17 mouse cellular contexts compared by ENCODE assay signal in genomic region chr16:11092061-11092460, GRCm38 (mm10). TPM values are rescaled to one million over a fixed set of nuclear protein-coding genes. Genes with fewer than 3 reads are reported as not detected.
A peak's percentile ranks its signal among the peaks of the same experiment; 100 is the strongest.
DNase-seq lines count a peak whose midpoint lies in the region; ATAC-seq and TF ChIP-seq lines count a peak whose summit lies in the region.
"Had no signal": no experiment of that assay in that cellular context is flagged by ENCODE, and none has a peak within 500 bp of the region (broad histone marks: within the 10 kb centered on the region; RNA-seq: fewer than 3 reads in every experiment).

No protein-coding gene starts in this region.

- H3K9ac ChIP-seq in kidney, embryonic 16.5 days (replicated peaks; ENCODE audit: low read length): no peak overlapping the region
- no peak overlapping the region for H3K9ac ChIP-seq in heart, embryonic 16.5 days (ENCODE audit: low read length)
- H3K9ac ChIP-seq: forebrain, postnatal 0 days; hindbrain, embryonic 15.5 days; limb, embryonic 15.5 days had no signal

- H3K4me1 ChIP-seq in kidney, embryonic 16.5 days (ENCODE audit: insufficient read depth, low read length): 0 out of 2 replicates have a peak, but pooled peaks cover 2% of the 10 kb centered on the region
- H3K4me1 ChIP-seq in spleen, adult 2 months (ENCODE audit: control insufficient read depth, insufficient read depth, insufficient read length): peaks cover 34% of the 10 kb centered on the region; the same call in 1 of the 2 replicates
- peaks cover 19% of the 10 kb centered on the region for H3K4me1 ChIP-seq in heart, embryonic 16.5 days (ENCODE audit: control insufficient read depth, insufficient read depth, low read length)
- H3K4me1 ChIP-seq in limb, embryonic 10.5 days: no peaks in the 10 kb centered on the region
- H3K4me1 ChIP-seq: limb, embryonic 15.5 days had no signal

- TF ChIP-seq POLR2A in spleen, adult 2 months (IDR thresholded peaks at IDR 0.05; ENCODE audit: low read depth, low read length): no peak

- H3K36me3 ChIP-seq in kidney, embryonic 16.5 days (ENCODE audit: insufficient read depth, low read length): peaks cover 38% of the 10 kb centered on the region
- peaks cover 20% of the 10 kb centered on the region for H3K36me3 ChIP-seq in spleen, adult 2 months (ENCODE audit: control insufficient read depth, insufficient read depth, low read length)
- H3K36me3 ChIP-seq in heart, embryonic 16.5 days (ENCODE audit: control insufficient read depth, insufficient read depth): peaks cover 37% of the 10 kb centered on the region
- peaks cover 71% of the 10 kb centered on the region for H3K36me3 ChIP-seq in limb, embryonic 10.5 days

- no peak overlapping the region for H3K4me2 ChIP-seq in kidney, embryonic 16.5 days (replicated peaks; ENCODE audit: low read depth, low read length)
- no peak overlapping the region for H3K4me2 ChIP-seq in heart, embryonic 16.5 days (ENCODE audit: low read depth, low read length)
- H3K4me2 ChIP-seq: hindbrain, embryonic 15.5 days; limb, embryonic 15.5 days; midbrain, embryonic 11.5 days had no signal

- no peaks in the 10 kb centered on the region for H3K9me3 ChIP-seq in kidney, embryonic 16.5 days (ENCODE audit: low read length)
- H3K9me3 ChIP-seq in heart, embryonic 16.5 days (replicated peaks; ENCODE audit: control insufficient read depth, low read length): no peaks in the 10 kb centered on the region
- no peaks in the 10 kb centered on the region for H3K9me3 ChIP-seq in limb, embryonic 10.5 days (replicated peaks)
- H3K9me3 ChIP-seq: hindbrain, embryonic 15.5 days; limb, embryonic 15.5 days had no signal

- peak; percentile 65 for DNase-seq in kidney, adult 11 months
- no peak for DNase-seq in spleen, adult 2 months (ENCODE audit: low read depth in 1 of 2, low spot score in 2 of 2)
- no peak for DNase-seq in spleen, postnatal 14 days (ENCODE audit: low spot score in 2 of 2)
- no peak for DNase-seq in limb, embryonic 10.5 days (ENCODE audit: low spot score)
- DNase-seq in frontal cortex, postnatal 36 days (ENCODE audit: low spot score in 2 of 2): no peak
- DNase-seq: cerebellum, adult 9-10 months; forebrain, postnatal 0 days; gastrocnemius, postnatal 36 days; lung, postnatal 14 days; right cerebral cortex, postnatal 25 days had no signal

- ATAC-seq in kidney, embryonic 16.5 days (ENCODE audit: low FRiP score, low TSS enrichment): no peak
- no peak for ATAC-seq in heart, embryonic 16.5 days (replicated peaks; ENCODE audit: extremely low read depth, insufficient read depth, low FRiP score)
- ATAC-seq: activated CD4-positive, CD25-positive, alpha-beta regulatory T cell, adult 4 months; forebrain, postnatal 0 days had no signal

- H3K27me3 ChIP-seq in kidney, embryonic 16.5 days (ENCODE audit: insufficient read depth, low read length): no peaks in the 10 kb centered on the region
- H3K27me3 ChIP-seq in spleen, adult 2 months (ENCODE audit: control insufficient read depth, insufficient read depth, low read length): no peaks in the 10 kb centered on the region
- no peaks in the 10 kb centered on the region for H3K27me3 ChIP-seq in heart, embryonic 16.5 days (ENCODE audit: control insufficient read depth, insufficient read depth, low read length)
- H3K27me3 ChIP-seq in limb, embryonic 10.5 days (ENCODE audit: low read depth, poor library complexity, severe bottlenecking): no peaks in the 10 kb centered on the region
- H3K27me3 ChIP-seq: hindbrain, embryonic 15.5 days; limb, embryonic 15.5 days had no signal

- TF ChIP-seq CTCF in spleen, adult 2 months (IDR thresholded peaks at IDR 0.05; ENCODE audit: extremely low read depth, insufficient read depth, insufficient read length, insufficient replicate concordance): no peak

- 53% methylated on average over 4 of the region's 4 CpGs for WGBS in kidney, embryonic 16.5 days
- WGBS in spleen, adult 2 months: 51% methylated on average over 4 of the region's 4 CpGs
- 30% methylated on average over 4 of the region's 4 CpGs for WGBS in heart, embryonic 16.5 days
- 89% methylated on average over 4 of the region's 4 CpGs for WGBS in limb, embryonic 10.5 days

- H3K27ac ChIP-seq in kidney, embryonic 16.5 days (ENCODE audit: low read length): no peak overlapping the region
- H3K27ac ChIP-seq in spleen, adult 2 months (ENCODE audit: insufficient read depth, low read length): peak overlapping the region; percentile 95
- H3K27ac ChIP-seq in heart, embryonic 16.5 days (ENCODE audit: low read length): peak overlapping the region; percentile 73
- no peak overlapping the region for H3K27ac ChIP-seq in limb, embryonic 10.5 days
- H3K27ac ChIP-seq: hindbrain, embryonic 15.5 days; limb, embryonic 15.5 days had no signal

- H3K4me3 ChIP-seq in kidney, embryonic 16.5 days (ENCODE audit: low read length): no peak overlapping the region
- H3K4me3 ChIP-seq in spleen, adult 2 months (ENCODE audit: extremely low read depth, insufficient read depth, insufficient read length): no peak overlapping the region
- H3K4me3 ChIP-seq in heart, embryonic 16.5 days (ENCODE audit: low read length): no peak overlapping the region
- H3K4me3 ChIP-seq in limb, embryonic 10.5 days: no peak overlapping the region
- H3K4me3 ChIP-seq: hindbrain, embryonic 15.5 days; limb, embryonic 15.5 days; myocyte had no signal

RNA-seq across cellular contexts. Expression of gene Litaf, which starts 26.1 kb away (rescaled TPM):
- polyA plus RNA-seq in kidney, embryonic 16.5 days (2015; fragmentation: Nextera tagmentation; extraction: Ambion mirVana): 134 and 138 TPM in 2 replicates
- 115 and 171 TPM in 2 replicates for polyA plus RNA-seq in spleen, adult 2 months (2012; rRNA removed)
- 76.6 and 78.7 TPM in 2 replicates for polyA plus RNA-seq in heart, embryonic 16.5 days (2015; fragmentation: Nextera tagmentation; extraction: Ambion mirVana)
- 87.5 and 91.1 TPM in 2 replicates for polyA plus RNA-seq in limb, embryonic 10.5 days (2016; fragmentation: Nextera tagmentation; extraction: Ambion mirVana)

RNA-seq across cellular contexts. Expression of gene Snn, which starts 31.3 kb away (rescaled TPM):
- polyA plus RNA-seq in kidney, embryonic 16.5 days (2015; fragmentation: Nextera tagmentation; extraction: Ambion mirVana): 40.6 and 42.1 TPM in 2 replicates
- polyA plus RNA-seq in spleen, adult 2 months (2012; rRNA removed): 129 and 155 TPM in 2 replicates
- polyA plus RNA-seq in heart, embryonic 16.5 days (2015; fragmentation: Nextera tagmentation; extraction: Ambion mirVana): 42.2 and 49.2 TPM in 2 replicates
- 47.6 and 55.1 TPM in 2 replicates for polyA plus RNA-seq in limb, embryonic 10.5 days (2016; fragmentation: Nextera tagmentation; extraction: Ambion mirVana)

RNA-seq across cellular contexts. Expression of gene Txndc11, which starts 42.4 kb away (rescaled TPM):
- polyA plus RNA-seq in kidney, embryonic 16.5 days (2015; fragmentation: Nextera tagmentation; extraction: Ambion mirVana): 33.4 and 34.8 TPM in 2 replicates
- 28.6 and 42.5 TPM in 2 replicates for polyA plus RNA-seq in spleen, adult 2 months (2012; rRNA removed)
- polyA plus RNA-seq in heart, embryonic 16.5 days (2015; fragmentation: Nextera tagmentation; extraction: Ambion mirVana): 28.6 and 29.6 TPM in 2 replicates
- polyA plus RNA-seq in limb, embryonic 10.5 days (2016; fragmentation: Nextera tagmentation; extraction: Ambion mirVana): 27.9 and 33.4 TPM in 2 replicates

Comparison
In these comparisons a context has a peak if more than half of its experiments do, and no peak if none do; other contexts are left out.
1. H3K27ac ChIP-seq: peak in spleen, adult 2 months (single experiment) and heart, embryonic 16.5 days (single experiment); none in kidney, embryonic 16.5 days (single experiment) and limb, embryonic 10.5 days (single experiment).